Mouse (Mus musculus): ENCODE measurements at regions not wholly inside any gene's neighbourhood (a gene's known extent, or its start where the extent isn't known, plus 50 kb on each side); places are given as distances from the start of the nearest gene placed in this dataset.

DNA sequence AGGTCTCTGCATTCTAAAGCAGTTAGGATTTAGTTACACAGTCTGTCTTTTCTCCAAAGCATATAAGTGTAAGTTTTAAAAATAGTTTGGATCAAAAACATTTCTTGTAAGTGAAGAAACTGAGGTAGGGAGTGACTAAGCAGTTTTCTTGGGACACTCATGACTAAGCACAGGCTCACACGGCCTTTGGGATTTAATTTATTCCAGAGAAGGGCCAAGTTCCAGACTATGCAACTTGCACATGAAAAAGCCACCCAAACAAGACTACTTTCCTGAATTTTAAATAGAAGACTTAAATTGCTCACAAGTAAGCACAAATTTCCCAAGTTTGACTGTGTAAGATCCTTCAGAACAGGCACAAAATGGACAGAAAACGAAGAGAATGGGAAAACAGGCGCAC is 441.8 kb upstream of the Pou3f3 start:
- H3K4me1 ChIP-seq (ENCODE audit: control insufficient read depth in 1 of 2, insufficient read depth in 2 of 2, low read length in 2 of 2): no peaks in the 10 kb centered on the region
- no peak overlapping the region for H3K27ac ChIP-seq (ENCODE audit: control insufficient read depth, low read depth, low read length)
- DNase-seq (ENCODE audit: low read depth, low spot score): no peak
- no peaks in the 10 kb centered on the region for H3K36me3 ChIP-seq (ENCODE audit: control insufficient read depth in 1 of 2, insufficient read depth in 2 of 2, low read length in 2 of 2)
- no peaks in the 10 kb centered on the region for H3K79me2 ChIP-seq (ENCODE audit: control insufficient read depth, insufficient read depth, low read length, poor library complexity)
- H3K9ac ChIP-seq (ENCODE audit: control insufficient read depth, low read depth, low read length, poor library complexity, severe bottlenecking): no peak overlapping the region
- H3K9me3 ChIP-seq (replicated peaks; ENCODE audit: insufficient read depth, low read length): no peaks in the 10 kb centered on the region
- no peak overlapping the region for H3K4me3 ChIP-seq (ENCODE audit: control insufficient read depth in 1 of 2, insufficient read depth in 1 of 2, low read depth in 2 of 2, low read length in 2 of 2)
- H3K27me3 ChIP-seq (ENCODE audit: control insufficient read depth in 1 of 2, insufficient read depth in 2 of 2, low read length in 2 of 2): no peaks in the 10 kb centered on the region
- no peak for TF ChIP-seq GABPA (IDR thresholded peaks at IDR 0.05; ENCODE audit: low read depth, low read length)
- TF ChIP-seq ZC3H11A (IDR thresholded peaks at IDR 0.05; ENCODE audit: low read depth, low read length): no peak
- TF ChIP-seq MAX (IDR thresholded peaks at IDR 0.05; ENCODE audit: low read length): no peak

- Histone ChIP-seq H3K36me3 (ENCODE audit: control insufficient read depth in 1 of 2, insufficient read depth in 2 of 2, low read length in 2 of 2) (no peaks in the 10 kb centered on the region), H3K79me2 (ENCODE audit: control insufficient read depth, insufficient read depth, low read length, poor library complexity) (no peaks in the 10 kb centered on the region), H3K4me3 (ENCODE audit: control insufficient read depth in 1 of 2, insufficient read depth in 1 of 2, low read depth in 2 of 2, low read length in 2 of 2) (no peak overlapping the region), H3K9me3 (replicated peaks; ENCODE audit: insufficient read depth, low read length) (no peaks in the 10 kb centered on the region), H3K27me3 (ENCODE audit: control insufficient read depth in 1 of 2, insufficient read depth in 2 of 2, low read length in 2 of 2) (no peaks in the 10 kb centered on the region), H3K9ac (ENCODE audit: control insufficient read depth, low read depth, low read length, poor library complexity, severe bottlenecking) (no peak overlapping the region), H3K27ac (ENCODE audit: control insufficient read depth, low read depth, low read length) (no peak overlapping the region), H3K4me1 (ENCODE audit: control insufficient read depth in 1 of 2, insufficient read depth in 2 of 2, low read length in 2 of 2) (no peaks in the 10 kb centered on the region)
- DNase-seq (ENCODE audit: low read depth, low spot score): no peak
- TF ChIP-seq POLR2A (IDR thresholded peaks at IDR 0.05; ENCODE audit: control insufficient read depth in 1 of 2, insufficient read depth in 1 of 2, low read depth in 1 of 2, low read length in 2 of 2, poor library complexity in 1 of 2) (no peak), MAFK (IDR thresholded peaks at IDR 0.05; ENCODE audit: borderline replicate concordance, low read depth, low read length) (no peak), MYB (IDR thresholded peaks at IDR 0.05; ENCODE audit: low read depth, low read length) (no peak)
Measured at GRCm38 (mm10) chr1:42256911-42257595, 438.5 kb upstream of the Pou3f3 start.

DNA sequence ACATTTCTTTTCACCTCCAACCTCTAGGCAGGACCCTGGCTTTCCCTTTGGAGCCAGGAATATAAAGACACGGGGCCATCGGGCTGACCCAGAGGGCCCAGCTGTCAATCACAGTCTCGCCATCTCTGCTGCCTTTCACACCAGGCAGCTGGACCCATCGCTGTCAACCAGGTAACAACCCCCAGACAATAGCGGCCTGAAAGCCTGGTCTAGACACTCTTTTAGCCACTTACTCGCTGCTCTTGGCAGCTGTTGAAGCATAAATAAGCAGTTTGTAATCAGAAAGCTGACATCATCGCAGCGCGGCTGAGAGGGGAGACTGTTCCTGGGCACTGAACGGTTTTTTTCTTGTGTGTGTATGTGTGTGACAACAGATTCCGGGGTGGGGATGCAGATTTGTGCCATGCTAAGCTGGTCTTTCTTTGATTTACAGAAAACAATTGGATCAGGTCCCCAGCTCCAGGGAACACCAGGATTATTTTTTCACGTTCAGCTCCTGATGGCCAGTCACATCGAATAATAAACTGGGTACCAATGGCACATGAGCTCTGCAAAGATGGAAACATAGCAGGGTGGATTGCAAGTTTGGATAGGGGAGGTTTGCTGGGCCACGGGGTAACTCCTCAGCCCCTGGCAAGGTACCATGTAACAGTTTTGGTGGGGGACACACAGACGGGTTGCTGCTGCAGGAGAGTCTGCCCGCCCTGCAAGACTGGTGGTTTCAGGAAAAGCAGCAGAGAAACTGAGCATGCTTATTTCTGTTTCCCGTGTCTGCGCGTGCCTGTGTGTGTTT is 437.6 kb upstream of the Pou3f3 start:
- no peak for DNase-seq (ENCODE audit: low read depth, low spot score)
- H3K4me1 ChIP-seq (ENCODE audit: control insufficient read depth in 1 of 2, insufficient read depth in 2 of 2, low read length in 2 of 2): no peaks in the 10 kb centered on the region
- no peaks in the 10 kb centered on the region for H3K9me3 ChIP-seq (replicated peaks; ENCODE audit: insufficient read depth, low read length)
- no peaks in the 10 kb centered on the region for H3K27me3 ChIP-seq (ENCODE audit: control insufficient read depth in 1 of 2, insufficient read depth in 2 of 2, low read length in 2 of 2)
- H3K36me3 ChIP-seq (ENCODE audit: control insufficient read depth in 1 of 2, insufficient read depth in 2 of 2, low read length in 2 of 2): no peaks in the 10 kb centered on the region
- TF ChIP-seq TBP (IDR thresholded peaks at IDR 0.05; ENCODE audit: low read depth, low read length) (no peak), USF2 (IDR thresholded peaks at IDR 0.05; ENCODE audit: borderline replicate concordance in 1 of 2, insufficient read depth in 1 of 2, low read depth in 1 of 2, low read length in 2 of 2) (no peak), MXI1 (IDR thresholded peaks at IDR 0.05; ENCODE audit: low read depth, low read length) (no peak), RAD21 (IDR thresholded peaks at IDR 0.05; ENCODE audit: low read depth, low read length) (no peak), MAFK (IDR thresholded peaks at IDR 0.05; ENCODE audit: borderline replicate concordance, low read depth, low read length) (no peak), GABPA (IDR thresholded peaks at IDR 0.05; ENCODE audit: low read depth, low read length) (no peak), TAL1 (IDR thresholded peaks at IDR 0.05; ENCODE audit: low read length) (no peak), ETS1 (IDR thresholded peaks at IDR 0.05; ENCODE audit: low read depth, low read length) (no peak), NELFE (IDR thresholded peaks at IDR 0.05; ENCODE audit: low read depth, low read length) (no peak)
- H3K9ac ChIP-seq (ENCODE audit: control insufficient read depth, low read depth, low read length, poor library complexity, severe bottlenecking): no peak overlapping the region
- no peak overlapping the region for H3K4me3 ChIP-seq (ENCODE audit: control insufficient read depth in 1 of 2, insufficient read depth in 1 of 2, low read depth in 2 of 2, low read length in 2 of 2)
- H3K27ac ChIP-seq (ENCODE audit: control insufficient read depth, low read depth, low read length): no peak overlapping the region
- no peaks in the 10 kb centered on the region for H3K79me2 ChIP-seq (ENCODE audit: control insufficient read depth, insufficient read depth, low read length, poor library complexity)

Data from MEL (cell line).